Mouse (Mus musculus): Measurements from ENCODE around the gene Speer4c. TPM values are rescaled to one million over a fixed set of nuclear protein-coding genes. Genes with fewer than 3 reads are reported as not detected.
"Not testable (repeated sequence)": the region's sequence is repeated elsewhere in the genome, so short reads cannot be mapped to it uniquely, and the experiment has no call there.

Speer4c gene
- polyA plus RNA-seq, 1 experiment from 2014 or later, result not detected

GRCm38 (mm10) chr5:15688874-15689658, 25.0 kb downstream of the Speer4c start:
- H3K9ac ChIP-seq (ENCODE audit: low read length), result not testable (repeated sequence)

DNA sequence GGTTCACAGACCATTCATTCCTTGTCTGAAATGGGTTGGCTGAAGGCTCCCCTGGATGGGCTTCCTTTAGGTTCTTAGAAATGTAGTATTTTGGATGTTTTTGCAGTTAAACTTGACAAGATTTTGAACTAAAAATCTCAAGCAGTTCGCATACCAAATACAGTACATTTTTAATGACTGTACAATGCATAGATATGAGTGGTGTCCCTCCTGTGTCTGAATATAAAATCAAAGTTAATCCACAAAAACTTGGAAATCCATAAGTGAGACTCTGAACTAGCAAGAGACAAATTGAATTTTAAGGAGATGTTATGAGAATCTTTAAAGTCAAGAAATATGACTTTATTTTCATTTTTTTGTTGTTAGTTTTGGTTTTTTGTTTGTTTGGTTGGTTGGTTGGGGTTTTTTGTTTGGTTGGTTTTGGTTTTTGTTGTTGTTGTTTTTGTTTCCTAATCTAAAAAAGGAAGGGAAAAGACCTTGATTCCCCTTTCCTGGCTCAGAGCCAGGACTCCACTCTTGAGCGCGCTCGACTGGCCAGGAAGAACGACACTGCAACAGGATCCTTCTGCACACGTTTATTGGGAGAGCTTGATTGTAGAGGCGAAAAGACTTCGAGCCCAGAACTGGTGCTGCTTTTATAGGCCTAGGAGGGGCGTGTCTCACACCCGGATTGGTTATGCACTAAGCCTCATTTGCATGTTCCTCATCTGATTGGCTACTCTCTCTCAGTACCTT, 32.6 kb downstream of the Speer4c start:
- H3K4me1 ChIP-seq (ENCODE audit: control insufficient read depth, insufficient read depth, low read length); H3K27me3 ChIP-seq (ENCODE audit: control insufficient read depth, insufficient read depth, low read length); H3K4me3 ChIP-seq (ENCODE audit: low read length); H3K9ac ChIP-seq (ENCODE audit: low read length); H3K9me3 ChIP-seq (replicated peaks; ENCODE audit: control insufficient read depth, low read length); H3K36me3 ChIP-seq (ENCODE audit: control insufficient read depth, insufficient read depth); H3K27ac ChIP-seq (ENCODE audit: low read length); ATAC-seq (replicated peaks; ENCODE audit: extremely low read depth, insufficient read depth, low FRiP score); H3K4me2 ChIP-seq (ENCODE audit: low read depth, low read length): not testable (repeated sequence)
- WGBS, result 73% methylated on average over 7 of the region's 10 CpGs

More at GRCm38 (mm10) chr5:15688874-15689658, 25.0 kb downstream of the Speer4c start:
- H3K36me3 ChIP-seq (ENCODE audit: control insufficient read depth, insufficient read depth); H3K27ac ChIP-seq (ENCODE audit: low read length); H3K27me3 ChIP-seq (ENCODE audit: control insufficient read depth, insufficient read depth, low read length); H3K4me2 ChIP-seq (ENCODE audit: low read depth, low read length); H3K4me1 ChIP-seq (ENCODE audit: control insufficient read depth, insufficient read depth, low read length); H3K4me3 ChIP-seq (ENCODE audit: low read length): not testable (repeated sequence)
- H3K9me3 ChIP-seq (replicated peaks; ENCODE audit: control insufficient read depth, low read length), result peaks cover 12% of the 10 kb centered on the region
- 47% methylated on average over 4 of the region's 4 CpGs for WGBS
- ATAC-seq (replicated peaks; ENCODE audit: extremely low read depth, insufficient read depth, low FRiP score), result peak; percentile 81

- not testable (repeated sequence) for H3K27ac ChIP-seq (ENCODE audit: low read length); H3K9me3 ChIP-seq (replicated peaks; ENCODE audit: control insufficient read depth, low read length); H3K9ac ChIP-seq (ENCODE audit: low read length); H3K4me1 ChIP-seq (ENCODE audit: control insufficient read depth, insufficient read depth, low read length); H3K4me2 ChIP-seq (ENCODE audit: low read depth, low read length); H3K27me3 ChIP-seq (ENCODE audit: control insufficient read depth, insufficient read depth, low read length); H3K4me3 ChIP-seq (ENCODE audit: low read length); H3K36me3 ChIP-seq (ENCODE audit: control insufficient read depth, insufficient read depth)
- 61% methylated on average over 13 of the region's 13 CpGs for WGBS
- ATAC-seq (replicated peaks; ENCODE audit: extremely low read depth, insufficient read depth, low FRiP score), result peak; percentile 80
Measured at GRCm38 (mm10) chr5:15679980-15680949, 33.8 kb downstream of the Speer4c start.

DNA sequence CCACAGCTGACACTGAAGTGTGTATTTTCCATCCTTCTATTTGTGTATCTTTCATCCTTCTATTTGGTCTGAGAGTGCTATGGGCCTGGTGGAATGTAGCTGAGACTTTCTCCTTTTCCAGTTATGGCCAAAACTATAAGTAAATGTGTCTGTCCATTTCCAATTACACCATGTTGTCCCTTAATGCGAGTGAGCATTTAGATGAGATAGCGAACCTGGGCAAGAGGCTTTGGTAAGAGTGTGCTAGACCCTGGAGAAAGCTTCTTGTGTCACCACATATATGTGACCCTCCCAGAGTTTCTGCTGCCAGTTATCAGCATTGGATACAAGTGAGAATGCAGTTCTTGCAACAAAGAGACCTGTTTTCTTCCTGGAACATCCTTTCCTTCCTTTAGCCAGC, 35.2 kb downstream of the Speer4c start:
- H3K36me3 ChIP-seq (ENCODE audit: control insufficient read depth, insufficient read depth); H3K9ac ChIP-seq (ENCODE audit: low read length); H3K9me3 ChIP-seq (replicated peaks; ENCODE audit: control insufficient read depth, low read length); H3K4me1 ChIP-seq (ENCODE audit: control insufficient read depth, insufficient read depth, low read length); ATAC-seq (replicated peaks; ENCODE audit: extremely low read depth, insufficient read depth, low FRiP score); H3K4me2 ChIP-seq (ENCODE audit: low read depth, low read length); H3K4me3 ChIP-seq (ENCODE audit: low read length); H3K27ac ChIP-seq (ENCODE audit: low read length); H3K27me3 ChIP-seq (ENCODE audit: control insufficient read depth, insufficient read depth, low read length): not testable (repeated sequence)
- WGBS, result 58% methylated on average over 2 of the region's 2 CpGs

DNA sequence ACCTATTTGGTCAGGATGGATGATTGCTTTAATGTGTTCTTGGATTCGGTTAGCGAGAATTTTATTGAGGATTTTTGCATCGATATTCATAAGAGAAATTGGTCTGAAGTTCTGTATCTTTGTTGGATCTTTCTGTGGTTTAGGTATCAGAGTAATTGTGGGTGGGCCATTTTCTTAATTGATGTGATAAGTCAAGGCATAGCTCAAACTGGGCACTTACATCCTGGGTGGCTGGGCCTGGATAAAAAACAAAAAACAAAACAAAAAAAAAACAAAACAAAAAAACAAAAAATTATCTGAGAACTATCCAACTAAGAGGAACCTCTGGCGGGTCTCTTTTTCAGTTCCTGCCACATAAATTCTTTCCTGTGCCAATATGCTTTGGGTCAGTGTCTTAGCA, 36.3 kb downstream of the Speer4c start:
- H3K36me3 ChIP-seq (ENCODE audit: control insufficient read depth, insufficient read depth); H3K27ac ChIP-seq (ENCODE audit: low read length); ATAC-seq (replicated peaks; ENCODE audit: extremely low read depth, insufficient read depth, low FRiP score); H3K9ac ChIP-seq (ENCODE audit: low read length); H3K4me2 ChIP-seq (ENCODE audit: low read depth, low read length); H3K4me3 ChIP-seq (ENCODE audit: low read length); H3K27me3 ChIP-seq (ENCODE audit: control insufficient read depth, insufficient read depth, low read length); H3K4me1 ChIP-seq (ENCODE audit: control insufficient read depth, insufficient read depth, low read length): not testable (repeated sequence)
- WGBS, result 71% methylated on average over 2 of the region's 4 CpGs
- peaks cover 10% of the 10 kb centered on the region; the same call in 1 of the 2 replicates for H3K9me3 ChIP-seq (replicated peaks; ENCODE audit: control insufficient read depth, low read length)

GRCm38 (mm10) chr5:15674429-15675244, 39.4 kb downstream of the Speer4c start:
- not testable (repeated sequence) for ATAC-seq (replicated peaks; ENCODE audit: extremely low read depth, insufficient read depth, low FRiP score); H3K4me2 ChIP-seq (ENCODE audit: low read depth, low read length)
- WGBS, result 84% methylated on average over 5 of the region's 8 CpGs

GRCm38 (mm10) chr5:15673989-15674388, 40.1 kb downstream of the Speer4c start:
- not testable (repeated sequence) for H3K4me2 ChIP-seq (ENCODE audit: low read depth, low read length); H3K27ac ChIP-seq (ENCODE audit: low read length); H3K4me3 ChIP-seq (ENCODE audit: low read length); H3K9ac ChIP-seq (ENCODE audit: low read length); H3K4me1 ChIP-seq (ENCODE audit: control insufficient read depth, insufficient read depth, low read length); H3K9me3 ChIP-seq (replicated peaks; ENCODE audit: control insufficient read depth, low read length); ATAC-seq (replicated peaks; ENCODE audit: extremely low read depth, insufficient read depth, low FRiP score); H3K36me3 ChIP-seq (ENCODE audit: control insufficient read depth, insufficient read depth); H3K27me3 ChIP-seq (ENCODE audit: control insufficient read depth, insufficient read depth, low read length)
- WGBS, result 70% methylated on average over 2 of the region's 2 CpGs

More at GRCm38 (mm10) chr5:15674429-15675244, 39.4 kb downstream of the Speer4c start:
- not testable (repeated sequence) for H3K9ac ChIP-seq (ENCODE audit: low read length); H3K4me3 ChIP-seq (ENCODE audit: low read length); H3K9me3 ChIP-seq (replicated peaks; ENCODE audit: control insufficient read depth, low read length); H3K27me3 ChIP-seq (ENCODE audit: control insufficient read depth, insufficient read depth, low read length); H3K36me3 ChIP-seq (ENCODE audit: control insufficient read depth, insufficient read depth); H3K4me1 ChIP-seq (ENCODE audit: control insufficient read depth, insufficient read depth, low read length); H3K27ac ChIP-seq (ENCODE audit: low read length)

DNA sequence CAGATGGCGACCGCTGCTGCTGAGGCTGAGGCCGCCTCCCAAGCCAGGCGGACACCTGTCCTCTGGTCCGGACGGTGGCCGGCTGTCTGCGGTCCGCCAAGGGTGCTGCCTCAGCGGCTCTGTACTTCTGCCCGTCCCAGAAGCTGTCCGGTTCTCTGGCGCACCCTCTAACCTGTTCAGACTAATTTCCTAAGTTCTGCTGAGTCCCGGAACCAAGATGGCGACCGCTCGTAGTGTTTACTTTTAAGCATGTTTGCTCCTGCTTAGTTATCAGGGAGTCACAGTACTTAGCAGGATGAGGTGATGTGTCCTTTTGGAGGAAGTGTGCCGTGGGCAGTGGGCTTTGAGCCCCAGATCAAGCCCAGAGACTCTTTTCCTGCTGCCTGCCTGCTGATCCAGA, 43.3 kb downstream of the Speer4c start:
- not testable (repeated sequence) for H3K9me3 ChIP-seq (replicated peaks; ENCODE audit: control insufficient read depth, low read length); ATAC-seq (replicated peaks; ENCODE audit: extremely low read depth, insufficient read depth, low FRiP score); H3K4me2 ChIP-seq (ENCODE audit: low read depth, low read length); H3K9ac ChIP-seq (ENCODE audit: low read length); H3K4me3 ChIP-seq (ENCODE audit: low read length); H3K27me3 ChIP-seq (ENCODE audit: control insufficient read depth, insufficient read depth, low read length); H3K27ac ChIP-seq (ENCODE audit: low read length); H3K4me1 ChIP-seq (ENCODE audit: control insufficient read depth, insufficient read depth, low read length); H3K36me3 ChIP-seq (ENCODE audit: control insufficient read depth, insufficient read depth)
- 78% methylated on average over 7 of the region's 18 CpGs for WGBS

All from heart, embryonic 16.5 days (tissue).